Mouse (Mus musculus): ENCODE measurements around the gene Hexb.

Gene Hexb

GRCm38 (mm10) chr13:97197932-97198562, at the start of gene Hexb:
Gene Hexb, minus strand, starts transcription at chr13:97198357.
- DNase-seq (ENCODE audit: low spot score) = peak; percentile 85

GRCm38 (mm10) chr13:97247754-97248153, 49.6 kb upstream of the Hexb start:
- no peak for DNase-seq (ENCODE audit: low spot score)

- no peak for DNase-seq (ENCODE audit: low spot score)
These were observed 48.1 kb upstream of the Hexb start for GRCm38 (mm10) chr13:97246217-97246616.

GRCm38 (mm10) chr13:97245157-97245556, 47.0 kb upstream of the Hexb start:
- no peak for DNase-seq (ENCODE audit: low spot score)

DNA sequence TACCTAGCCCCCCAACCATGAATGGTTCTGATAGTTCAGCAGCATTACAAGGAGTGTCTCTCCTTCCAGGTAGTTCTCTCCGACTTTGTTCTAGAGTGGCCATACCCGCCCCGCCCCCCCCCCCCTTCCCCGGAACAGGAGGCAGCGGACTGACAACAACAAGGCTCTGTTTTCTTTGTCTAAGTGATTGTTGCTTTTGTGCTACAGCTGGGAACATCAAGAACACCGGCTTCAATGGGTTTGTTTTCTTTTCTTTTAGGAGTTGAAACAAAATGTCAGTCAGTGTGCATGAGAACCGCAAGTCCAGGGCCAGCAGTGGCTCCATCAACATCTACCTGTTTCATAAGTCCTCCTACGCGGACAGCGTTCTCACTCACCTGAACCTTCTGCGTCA, 46.6 kb upstream of the Hexb start:
- DNase-seq (ENCODE audit: low spot score) = no peak

DNA sequence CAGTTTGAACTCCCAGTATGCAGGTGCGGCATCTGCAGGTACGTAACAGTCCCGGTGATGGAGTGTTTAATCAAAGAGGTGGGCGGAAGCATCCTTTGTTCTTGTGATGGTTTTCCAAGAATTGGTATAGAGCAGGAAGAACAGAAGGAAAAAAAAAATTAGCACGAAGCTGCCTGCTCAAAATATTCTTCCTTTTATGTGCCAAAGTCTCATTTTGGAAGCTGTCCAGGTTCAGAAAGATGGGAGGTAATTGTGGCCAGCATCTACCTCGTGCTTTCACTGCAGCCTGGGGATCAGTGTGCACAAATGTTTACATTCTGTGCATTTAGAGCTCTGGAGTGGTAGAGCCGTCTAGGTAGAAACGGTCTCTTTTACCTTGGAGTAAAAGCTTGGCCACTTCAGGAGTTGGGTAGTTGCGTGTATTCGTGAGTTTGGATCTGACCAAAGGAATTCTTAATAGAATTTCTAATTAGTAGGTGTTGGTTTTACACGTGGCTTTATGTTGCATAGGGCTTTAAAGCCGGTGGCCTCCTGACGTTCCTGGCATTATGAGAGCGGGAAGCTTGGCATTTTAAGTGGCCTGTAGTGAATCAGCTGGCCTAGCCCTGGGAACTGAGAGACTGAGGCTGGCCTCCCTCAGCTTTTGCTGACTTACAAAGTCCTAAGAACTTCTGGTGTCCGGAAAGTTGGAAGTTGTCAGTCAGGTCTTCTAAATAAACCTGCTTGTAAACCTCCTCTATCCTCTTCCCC, 46.0 kb upstream of the Hexb start:
- no peak for DNase-seq (ENCODE audit: low spot score)

DNA sequence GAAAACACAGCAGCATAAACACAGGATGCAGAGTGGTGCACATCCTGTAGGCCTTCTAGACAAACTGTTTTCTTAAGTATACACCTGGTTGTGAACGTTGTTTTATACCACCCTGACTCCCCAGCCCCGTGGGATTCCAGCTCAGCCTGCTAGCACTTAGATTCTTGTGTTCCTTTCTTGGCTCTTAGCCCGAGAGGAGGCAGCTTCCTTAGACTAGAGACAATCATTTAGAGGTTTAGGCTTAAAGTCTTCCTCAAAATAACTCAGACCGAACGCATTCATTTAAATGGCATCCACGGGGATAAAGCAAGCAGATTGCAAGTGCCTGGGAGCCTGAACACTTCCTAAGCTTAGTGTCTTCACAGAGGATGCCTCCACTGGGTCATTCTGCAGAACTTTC, 44.6 kb upstream of the Hexb start:
- no peak for DNase-seq (ENCODE audit: low spot score)

DNA sequence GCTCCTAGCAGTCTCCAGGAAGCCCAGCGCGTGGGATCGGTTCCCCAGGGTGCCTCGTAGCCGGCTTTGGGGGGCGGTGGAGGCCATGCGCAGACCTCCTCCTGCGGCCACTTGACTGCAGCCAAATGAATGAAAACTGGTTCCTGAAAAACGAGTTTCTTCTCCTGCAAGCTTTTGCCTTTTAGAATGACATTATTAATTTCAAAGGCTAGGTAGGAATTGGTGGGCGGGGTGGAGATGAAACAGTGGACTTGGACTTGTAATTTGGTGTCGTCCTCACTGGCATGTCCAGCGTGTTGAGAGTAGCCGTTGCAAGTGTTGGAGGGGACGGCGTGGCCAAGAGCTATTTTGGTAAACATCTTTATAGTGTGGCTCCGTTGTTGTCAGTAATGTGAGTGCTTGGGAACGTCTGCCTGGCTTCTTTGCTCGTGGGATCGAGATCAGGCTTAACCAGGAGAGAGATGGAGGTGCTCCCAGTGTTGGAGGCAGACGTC, 43.7 kb upstream of the Hexb start:
- DNase-seq (ENCODE audit: low spot score) = no peak

DNA sequence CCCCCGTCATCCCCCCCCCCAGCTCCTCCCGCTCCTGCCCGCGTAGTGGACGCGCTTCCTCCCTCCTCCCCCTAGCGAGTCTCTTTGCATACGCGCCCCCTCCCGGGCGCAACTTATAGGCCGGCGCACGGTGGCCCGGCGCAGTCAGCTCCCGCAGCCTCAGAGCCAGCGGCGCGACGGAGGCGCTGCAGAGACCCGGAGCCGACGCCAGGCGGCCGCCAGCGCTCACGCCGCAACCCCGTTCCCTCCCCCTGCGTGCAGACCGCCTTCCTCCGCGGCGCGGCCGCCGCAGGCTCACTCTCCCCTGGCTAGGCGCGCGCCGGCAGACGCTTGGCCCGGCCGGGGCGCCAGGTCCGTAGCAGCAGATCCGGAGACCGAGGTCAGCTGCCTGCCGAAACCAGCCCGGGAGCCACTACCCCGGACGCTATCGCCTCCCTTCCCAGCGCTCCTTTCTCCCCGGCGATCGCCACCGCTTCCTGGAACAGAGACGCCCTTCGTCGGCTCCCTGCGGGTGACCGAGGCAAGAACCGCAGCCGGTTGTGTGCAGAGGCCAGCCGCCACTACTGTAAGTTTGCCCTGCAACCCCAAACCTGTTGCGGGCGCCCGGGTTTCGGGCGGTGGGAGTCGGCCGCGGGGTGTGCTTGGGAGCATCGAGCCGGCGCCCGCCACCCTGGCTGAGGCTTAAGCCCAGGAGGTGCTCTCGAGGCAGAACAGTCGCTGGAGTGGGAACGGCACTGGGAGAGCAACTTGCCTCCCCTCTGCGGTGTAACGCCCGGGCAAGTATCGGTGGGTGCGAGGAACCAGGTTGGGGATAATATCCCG, 43.0 kb upstream of the Hexb start, which contains the start of gene Enc1:
Gene Enc1 (plus strand): TSS at position 141 of the 822 bp plus-strand sequence.
- DNase-seq (ENCODE audit: low spot score) = peak; percentile 87

- DNase-seq (ENCODE audit: low spot score) = peak; percentile 62
These were observed 42.3 kb upstream of the Hexb start for GRCm38 (mm10) chr13:97240279-97240964.

DNA sequence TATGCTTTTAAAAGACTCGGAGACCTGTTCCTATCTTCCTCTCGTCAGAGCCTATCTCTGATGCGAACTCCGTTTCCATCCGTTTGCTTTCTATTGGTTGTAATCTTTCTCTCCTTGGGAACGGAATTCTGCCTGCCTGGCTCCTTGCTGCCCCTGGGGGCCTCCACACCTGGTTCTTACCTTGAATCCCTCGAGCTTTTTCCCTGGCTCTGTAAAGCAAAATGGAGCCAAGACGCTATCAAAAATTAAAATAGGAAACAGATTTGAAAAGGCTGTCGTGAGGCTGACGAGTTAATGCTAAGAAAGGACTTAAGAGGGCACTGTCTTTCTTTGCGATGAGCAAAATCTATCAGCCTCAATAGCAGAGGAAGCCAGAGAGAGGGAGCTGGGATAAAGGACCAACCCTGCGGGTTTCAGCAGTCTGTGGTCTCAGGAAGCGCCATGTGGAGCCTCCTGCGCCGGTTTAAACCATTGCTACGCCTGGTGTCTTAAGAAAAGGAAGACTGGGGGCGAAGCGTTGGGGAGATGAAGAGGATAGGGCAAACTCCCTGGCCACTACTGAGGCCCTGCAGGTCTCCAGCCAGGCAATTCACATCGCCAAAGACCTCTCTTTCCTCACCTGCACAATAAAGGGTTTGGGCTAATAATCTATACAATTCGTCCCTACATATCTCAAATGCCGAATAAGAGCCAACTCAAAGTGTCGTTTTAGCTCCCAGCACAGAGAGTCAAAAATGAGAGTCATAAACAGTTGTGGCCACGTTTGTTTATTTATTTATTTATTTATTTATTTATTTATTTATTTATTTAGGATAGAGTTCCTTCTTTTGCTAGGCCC, 41.4 kb upstream of the Hexb start:
- peak; percentile 24 for DNase-seq (ENCODE audit: low spot score)

DNA sequence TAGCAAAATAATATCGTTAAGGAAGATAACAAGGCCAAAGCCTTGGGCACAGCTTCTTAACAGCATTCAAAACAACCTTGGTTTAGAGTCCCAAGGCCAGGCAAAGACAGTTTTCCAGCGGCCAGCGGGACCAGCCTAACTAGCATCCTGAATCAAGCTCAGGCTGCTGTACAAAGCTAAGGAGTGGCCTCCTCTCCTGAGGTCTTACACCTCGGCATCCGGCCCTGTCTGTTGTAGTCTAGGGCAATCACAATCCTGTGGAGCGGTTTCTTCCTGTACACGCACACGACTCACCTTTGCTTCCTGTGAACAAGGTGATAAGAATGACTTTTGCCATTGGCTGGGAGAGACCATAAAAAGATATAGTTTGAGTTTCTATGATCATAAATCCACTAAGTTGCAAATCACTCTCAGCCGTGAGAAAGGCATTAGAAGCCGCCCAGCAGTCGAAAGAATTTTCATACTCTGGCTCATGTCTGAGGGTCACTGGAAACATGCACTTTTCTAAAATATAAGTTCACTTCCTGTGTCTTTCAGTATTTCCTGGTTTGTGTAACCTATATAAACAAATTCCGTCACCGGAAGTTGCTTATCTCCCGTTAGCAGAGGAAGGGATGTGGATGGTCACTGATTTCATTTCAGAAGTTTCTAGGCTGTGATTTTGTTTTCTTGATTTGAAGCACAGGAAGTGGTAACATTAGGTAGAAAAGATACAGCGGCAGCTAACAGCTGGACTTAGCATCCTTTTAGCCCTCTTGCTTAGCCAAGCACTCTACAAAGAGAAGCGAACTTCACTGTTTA, 40.2 kb upstream of the Hexb start:
- no peak for DNase-seq (ENCODE audit: low spot score)

GRCm38 (mm10) chr13:97237700-97238099, 39.5 kb upstream of the Hexb start:
- no peak for DNase-seq (ENCODE audit: low spot score)

- no peak for DNase-seq (ENCODE audit: low spot score)
These were observed 37.8 kb upstream of the Hexb start for GRCm38 (mm10) chr13:97235911-97236310.

GRCm38 (mm10) chr13:97234785-97235417, 36.7 kb upstream of the Hexb start:
- DNase-seq (ENCODE audit: low spot score) = peak; percentile 73

- DNase-seq (ENCODE audit: low spot score) = no peak
These were observed 34.9 kb upstream of the Hexb start for GRCm38 (mm10) chr13:97233092-97233491.

DNA sequence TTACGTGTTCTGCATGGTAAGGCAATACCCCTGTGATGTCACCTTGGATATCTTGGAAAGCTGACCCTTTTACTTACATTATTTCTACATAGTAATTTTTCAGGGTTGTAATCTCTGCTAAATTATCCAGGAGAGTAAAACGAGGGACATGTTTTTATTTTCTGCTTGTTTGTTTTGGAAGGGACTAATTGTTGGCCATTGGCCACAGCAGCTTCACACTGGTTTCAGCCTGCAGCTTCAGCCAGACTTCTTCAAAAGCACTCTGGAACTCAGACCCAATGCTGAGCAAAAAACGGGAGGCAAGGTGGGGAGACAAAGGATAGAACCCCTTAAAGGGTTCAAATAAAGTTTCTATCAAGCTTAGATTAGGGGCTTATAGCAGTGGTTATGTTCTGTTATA, 31.9 kb upstream of the Hexb start:
- no peak for DNase-seq (ENCODE audit: low spot score)

DNA sequence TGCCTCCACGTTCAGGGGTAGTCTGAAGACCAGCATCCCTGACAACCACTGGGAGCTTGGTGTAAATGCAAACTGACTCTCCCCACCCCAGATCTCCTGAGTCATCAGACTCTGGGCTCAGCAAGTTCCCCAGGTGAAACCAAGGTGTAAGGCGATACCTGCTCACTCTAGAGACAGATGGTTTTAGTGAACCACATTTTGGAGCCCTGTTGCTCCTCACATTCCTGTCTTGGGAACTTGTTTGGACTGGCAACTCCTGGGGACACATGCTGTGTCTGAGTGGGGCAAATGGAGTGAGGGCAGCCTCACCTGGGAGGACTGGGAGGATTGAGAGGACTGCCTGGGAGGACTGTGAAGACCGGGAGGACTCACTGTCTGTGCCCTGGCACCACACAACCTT, 29.6 kb upstream of the Hexb start:
- no peak for DNase-seq (ENCODE audit: low spot score)

- DNase-seq (ENCODE audit: low spot score) = no peak
These were observed 27.0 kb upstream of the Hexb start for GRCm38 (mm10) chr13:97225130-97225529.
